Mouse (Mus musculus): ENCODE results near the gene D5Ertd577e. TPM values are rescaled to one million over a fixed set of nuclear protein-coding genes. Genes with fewer than 3 reads are reported as not detected.
"Not testable (repeated sequence)": the region's sequence is repeated elsewhere in the genome, so short reads cannot be mapped to it uniquely, and the experiment has no call there.

Gene D5Ertd577e
- polyA plus RNA-seq (2012; rRNA removed) = not detected in 2 replicates

DNA sequence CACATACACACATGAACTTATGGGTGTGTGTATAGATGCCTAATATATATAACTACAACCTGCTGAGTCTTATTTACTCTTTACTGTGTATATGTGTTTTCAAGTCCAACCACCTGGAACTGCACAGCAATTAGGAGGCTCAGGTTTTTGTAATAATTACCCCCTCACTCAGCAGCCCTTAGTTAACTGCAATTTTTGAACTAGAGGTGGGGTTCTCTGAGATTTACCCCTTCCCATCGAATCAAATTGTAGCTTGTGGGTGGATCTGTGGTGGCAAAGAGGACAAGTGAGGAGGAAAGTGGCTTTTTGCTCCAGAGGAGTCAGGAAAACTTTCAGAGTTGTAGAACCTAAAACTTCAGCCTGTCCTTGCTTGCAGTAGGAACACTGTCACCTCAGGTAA is at the start of gene D5Ertd577e:
Gene D5Ertd577e (plus strand): TSS at position 301 of the 400 bp plus-strand sequence.
- DNase-seq (ENCODE audit: extremely low spot score in 1 of 2, low spot score in 1 of 2) = not testable (repeated sequence)

DNA sequence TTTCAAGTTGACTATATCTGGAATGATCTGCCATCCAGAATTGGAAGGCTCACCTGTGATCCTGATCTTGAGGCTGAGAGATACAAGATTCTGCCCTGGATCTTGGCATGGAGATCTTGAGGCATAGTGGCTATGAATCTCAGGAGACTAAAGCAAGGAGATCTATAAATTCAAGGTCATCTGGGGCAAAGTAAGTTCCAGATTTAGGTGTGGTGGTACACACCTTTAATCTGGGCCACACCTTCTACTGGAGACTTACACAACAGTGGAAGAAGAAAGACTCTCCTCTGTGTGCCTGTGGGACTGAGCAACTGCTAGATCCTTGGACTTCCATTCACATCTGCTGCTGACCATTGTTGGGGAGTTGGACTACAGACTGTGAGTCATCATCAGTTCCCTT is 53.9 kb downstream of the D5Ertd577e start, which contains the start of gene Gm3286:
Gene Gm3286 (plus strand): TSS at position 301 of the 400 bp plus-strand sequence.
- not testable (repeated sequence) for DNase-seq (ENCODE audit: extremely low spot score in 1 of 2, low spot score in 1 of 2)

Other genes with a start within 250 kb of the D5Ertd577e start
- gene Gm10424, start 184.0 kb upstream of the D5Ertd577e start, polyA plus RNA-seq (2012; rRNA removed) = not detected in 2 replicates
- not detected in 2 replicates for gene Gm3259, start 150.9 kb upstream of the D5Ertd577e start, polyA plus RNA-seq (2012; rRNA removed)
- not detected in 2 replicates for gene Gm3286, start 54.0 kb downstream of the D5Ertd577e start, polyA plus RNA-seq (2012; rRNA removed)
- not detected in 2 replicates for gene Gm7971, start 138.1 kb downstream of the D5Ertd577e start, polyA plus RNA-seq (2012; rRNA removed)